Mouse (Mus musculus) v-Abl transformed pro-B cells (cell line): Measurements from ENCODE around the gene Gm3625.

ENCODE experiments used
- in situ Hi-C, 2 experiments: fragments of 400-800 bp; cut with MboI; formaldehyde crosslinking; loops; one replicate each; pipeline ENCODE4 v1.15.1; 2025; ENCODE audit not compliant: unreplicated experiment in 2 of 2

The Gm3625 gene

GRCm38 (mm10) chr12:4558013-4558412 is 34.7 kb downstream of the Gm3625 start:
- in situ Hi-C loops: no loop called here

GRCm38 (mm10) chr12:4557436-4557835 is 35.3 kb downstream of the Gm3625 start:
- in situ Hi-C loops: no loop called here

- in situ Hi-C loops: no loop called here
Observed at GRCm38 (mm10) chr12:4556891-4557290, 35.8 kb downstream of the Gm3625 start.

GRCm38 (mm10) chr12:4555451-4555850 is 37.3 kb downstream of the Gm3625 start:
- in situ Hi-C loops: no loop called here

- in situ Hi-C loops: loop anchor here in 1 of 2 experiments (5.0 kb wide), 2 partner anchors 446 to 571 kb away; no protein-coding TSS in a partner anchor
Observed at GRCm38 (mm10) chr12:4553704-4554103, 39.0 kb downstream of the Gm3625 start.

GRCm38 (mm10) chr12:4548053-4549013 is 44.4 kb downstream of the Gm3625 start:
- in situ Hi-C loops: loop anchor here (5.0 to 25.0 kb wide), 3 partner anchors 441 to 886 kb away; no protein-coding TSS in a partner anchor

- in situ Hi-C loops: loop anchor here (5.0 to 25.0 kb wide), 3 partner anchors 440 to 885 kb away; no protein-coding TSS in a partner anchor
Observed at GRCm38 (mm10) chr12:4547557-4547956, 45.2 kb downstream of the Gm3625 start.

- in situ Hi-C loops: loop anchor here (5.0 to 25.0 kb wide), 3 partner anchors 439 to 884 kb away; no protein-coding TSS in a partner anchor
Observed at GRCm38 (mm10) chr12:4546491-4546890, 46.2 kb downstream of the Gm3625 start.

GRCm38 (mm10) chr12:4545425-4545824 is 47.3 kb downstream of the Gm3625 start:
- in situ Hi-C loops: loop anchor here (5.0 to 25.0 kb wide), 3 partner anchors 438 to 883 kb away; no protein-coding TSS in a partner anchor

- in situ Hi-C loops: loop anchor here in 1 of 2 experiments (25.0 kb wide), 1 partner anchor 882 kb away; no protein-coding TSS in a partner anchor
Observed at GRCm38 (mm10) chr12:4544400-4544919, 48.3 kb downstream of the Gm3625 start.
